Mouse (Mus musculus) brown adipose tissue, adult 24 weeks (tissue): ENCODE results near the gene Polr1a. TPM values are rescaled to one million over a fixed set of nuclear protein-coding genes. Genes with fewer than 3 reads are reported as not detected.
A peak's percentile ranks its signal among the peaks of the same experiment; 100 is the strongest.

Source experiments
- H3K27ac ChIP-seq: fragments of 200-500 bp; replicated peaks from 2 replicates; pipeline ENCODE4 v1.5.1; 2012; ENCODE audit warnings: low read depth, mild to moderate bottlenecking, low read length
- H3K4me1 ChIP-seq: fragments of 200-500 bp; 2 replicates; pipeline ENCODE4 v1.6.1; 2012; ENCODE audit warnings: low read length, mixed read lengths; ENCODE audit not compliant: control insufficient read depth, insufficient read depth, insufficient read length
- H3K4me3 ChIP-seq: fragments of 200-500 bp; 2 replicates; pipeline ENCODE4 v1.5.1; 2012; ENCODE audit warnings: low read depth, mild to moderate bottlenecking, low read length, moderate library complexity; ENCODE audit not compliant: insufficient read depth
- polyA plus RNA-seq: library from polyadenylated mRNA; stranded (reverse); fragments of >200 nt; gene quantifications from 2 replicates; pipeline ENCODE4 v1.2.4, GENCODE M21; 2012; ENCODE audit not compliant: missing spikeins, insufficient read depth, insufficient read length

Polr1a gene
- polyA plus RNA-seq, 1 experiment, result 12.6 TPM

DNA sequence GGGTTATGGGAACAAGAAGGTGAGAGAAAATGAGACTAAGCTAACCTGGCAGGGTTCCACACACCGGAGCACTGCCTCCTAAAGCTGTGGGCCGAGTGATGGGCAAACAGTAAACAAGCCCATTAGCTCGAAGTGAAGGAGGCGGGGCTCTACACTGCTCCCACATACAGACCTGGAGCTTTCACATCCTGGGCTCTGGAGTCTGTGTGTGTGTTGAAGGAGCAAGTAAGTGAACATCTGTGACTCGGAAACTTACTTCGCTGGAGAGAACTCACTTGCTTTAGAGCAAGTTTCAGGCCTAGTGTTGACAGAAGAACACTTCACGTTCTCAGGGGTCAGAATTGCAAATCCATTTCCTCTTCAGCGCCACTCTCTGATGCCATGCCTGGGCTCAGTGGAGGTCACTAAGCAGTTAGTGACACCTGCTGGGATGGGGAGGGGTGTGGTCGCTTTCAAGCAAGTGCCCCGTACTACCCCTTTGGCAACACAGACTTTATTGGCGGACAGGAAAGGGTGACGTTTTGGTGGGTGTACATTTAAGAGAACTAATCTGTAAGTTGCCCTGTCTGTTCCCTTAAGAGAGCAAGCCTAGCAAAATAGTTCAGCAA is 22.1 kb downstream of the Polr1a start:
- Histone ChIP-seq H3K4me3 (no peak overlapping the region), H3K27ac (no peak overlapping the region), H3K4me1 (peaks cover 6% of the 10 kb centered on the region; the same call in 1 of the 2 replicates)

DNA sequence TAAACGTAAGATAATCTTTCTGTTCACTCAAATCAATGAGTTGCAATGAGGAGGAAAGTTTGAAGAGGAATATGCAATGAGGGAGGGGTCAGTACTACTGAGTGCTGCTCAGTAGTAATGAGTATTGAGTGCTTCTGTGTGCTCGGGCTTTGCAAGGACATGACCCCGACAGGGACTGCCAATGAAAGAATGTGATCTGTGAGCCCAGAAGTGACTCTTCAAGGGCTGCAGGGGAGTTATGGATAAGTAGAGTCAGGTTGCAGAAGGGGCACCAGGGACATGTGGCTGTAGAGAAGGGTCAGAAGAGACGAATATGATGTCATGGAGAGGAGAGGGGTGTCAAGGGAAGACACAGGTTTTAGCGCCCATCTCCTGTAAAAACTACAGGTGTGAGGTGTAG is 23.5 kb downstream of the Polr1a start:
- no peak overlapping the region for H3K27ac ChIP-seq
- H3K4me3 ChIP-seq, result no peak overlapping the region
- H3K4me1 ChIP-seq, result peaks cover 6% of the 10 kb centered on the region; the same call in 1 of the 2 replicates

DNA sequence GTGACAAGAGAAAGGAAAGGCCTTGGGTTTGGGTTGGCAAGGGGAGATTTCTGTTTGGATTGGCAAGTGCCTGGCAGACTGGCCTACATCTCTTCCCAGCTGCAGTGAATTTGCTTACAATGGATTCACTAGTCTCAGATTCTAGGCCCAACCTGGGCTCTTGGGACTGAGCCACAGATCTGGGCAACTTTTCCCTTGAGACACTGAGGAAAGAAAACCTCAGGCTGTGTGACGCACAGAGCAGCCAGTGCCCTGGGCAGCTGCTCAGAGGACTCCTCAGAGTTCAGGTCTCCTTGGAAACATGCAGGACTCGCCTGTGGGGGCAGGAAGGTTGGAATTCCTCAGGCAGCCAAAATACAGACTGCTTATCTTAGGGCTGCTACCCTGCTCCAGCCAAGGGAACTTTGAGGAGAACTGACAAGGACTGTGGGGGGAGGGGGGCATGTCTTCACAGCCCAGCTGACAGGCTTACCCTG is 25.3 kb downstream of the Polr1a start:
- H3K4me3 ChIP-seq, result no peak overlapping the region
- H3K27ac ChIP-seq, result peak overlapping the region; percentile 19; the same call in 1 of the 2 replicates
- peaks cover 6% of the 10 kb centered on the region; the same call in 1 of the 2 replicates for H3K4me1 ChIP-seq

DNA sequence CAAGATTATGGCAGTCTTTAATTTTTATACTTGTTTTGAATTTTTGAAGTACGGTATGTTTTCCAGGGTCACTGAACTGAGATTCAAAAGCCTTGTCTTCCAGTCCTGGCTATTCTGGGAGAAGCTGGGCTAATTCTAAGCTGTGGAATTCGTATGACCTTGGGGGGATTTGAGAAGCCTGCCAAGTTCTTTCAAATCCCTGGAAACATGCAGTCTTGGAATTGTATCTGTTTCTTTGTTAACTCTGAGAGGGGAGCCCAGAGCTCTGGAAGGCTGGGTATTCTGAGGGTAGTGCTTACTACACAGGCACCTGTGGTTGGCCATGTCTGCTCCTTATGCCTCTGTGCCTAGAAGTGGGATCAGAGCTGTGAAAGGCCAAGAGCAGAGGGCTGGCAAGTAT is 26.9 kb downstream of the Polr1a start:
- Histone ChIP-seq H3K4me1 (no peaks in the 10 kb centered on the region), H3K27ac (no peak overlapping the region), H3K4me3 (no peak overlapping the region)

DNA sequence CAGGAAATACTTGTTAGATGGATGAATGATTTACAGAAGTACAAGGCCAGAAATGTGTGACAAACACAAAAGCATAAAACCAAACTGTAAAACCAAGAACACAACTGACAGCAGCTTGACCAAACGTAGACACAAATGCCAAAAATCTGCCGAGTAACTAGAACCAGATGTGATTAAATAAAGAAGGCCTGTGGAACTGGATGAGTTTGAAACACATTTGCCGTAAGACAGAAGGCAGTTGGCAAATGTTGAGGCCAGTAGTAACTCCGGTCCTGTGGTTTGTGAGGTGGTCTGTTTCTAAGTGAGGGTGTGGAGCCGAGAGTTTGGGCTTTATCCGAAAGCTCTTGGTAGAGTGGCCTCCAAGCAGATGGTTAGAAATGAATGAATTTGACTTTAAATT is 32.1 kb downstream of the Polr1a start:
- Histone ChIP-seq H3K4me3 (no peak overlapping the region), H3K4me1 (no peaks in the 10 kb centered on the region), H3K27ac (no peak overlapping the region)

DNA sequence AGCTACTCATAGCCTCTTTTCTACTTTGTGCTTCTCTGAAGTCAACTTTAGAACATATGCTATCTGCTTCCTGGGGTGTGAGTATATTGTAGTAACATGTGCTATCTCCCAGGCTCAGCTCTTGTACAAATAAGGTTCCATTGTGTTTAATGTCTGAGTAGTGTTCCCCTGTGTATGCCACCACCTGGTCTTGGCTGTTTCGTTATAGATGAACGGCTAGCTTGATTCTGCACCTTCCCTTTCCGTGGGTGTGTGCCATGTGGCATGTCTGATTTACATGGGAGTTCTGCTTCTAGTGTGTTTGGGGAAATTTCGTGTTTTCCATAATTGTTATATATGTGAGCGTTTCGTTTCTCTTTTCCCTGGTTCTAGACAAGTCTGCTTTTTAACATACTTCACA is 36.2 kb downstream of the Polr1a start:
- Histone ChIP-seq H3K4me1 (peaks cover 14% of the 10 kb centered on the region), H3K27ac (no peak overlapping the region), H3K4me3 (no peak overlapping the region)

DNA sequence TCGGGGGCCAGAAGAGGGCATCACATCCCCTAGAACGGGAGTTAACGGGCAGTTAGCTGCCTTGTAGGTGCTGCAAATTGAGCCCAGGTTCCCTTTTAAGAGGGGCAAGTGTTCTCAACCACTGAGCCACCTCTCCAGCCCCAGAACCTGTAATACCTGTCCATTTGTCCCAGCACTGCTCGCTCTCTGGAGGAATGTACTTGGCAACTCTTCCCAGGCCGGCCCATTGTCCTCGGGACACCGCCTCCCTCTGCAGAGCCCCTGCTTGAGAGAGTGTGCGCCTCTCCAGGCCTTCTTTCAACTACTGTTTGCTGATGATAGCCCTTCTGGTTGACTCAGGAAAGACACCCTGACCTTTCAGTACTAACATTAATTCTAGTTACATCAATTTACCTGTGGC is 37.3 kb downstream of the Polr1a start:
- Histone ChIP-seq H3K4me1 (peaks cover 20% of the 10 kb centered on the region), H3K4me3 (no peak overlapping the region), H3K27ac (no peak overlapping the region)

DNA sequence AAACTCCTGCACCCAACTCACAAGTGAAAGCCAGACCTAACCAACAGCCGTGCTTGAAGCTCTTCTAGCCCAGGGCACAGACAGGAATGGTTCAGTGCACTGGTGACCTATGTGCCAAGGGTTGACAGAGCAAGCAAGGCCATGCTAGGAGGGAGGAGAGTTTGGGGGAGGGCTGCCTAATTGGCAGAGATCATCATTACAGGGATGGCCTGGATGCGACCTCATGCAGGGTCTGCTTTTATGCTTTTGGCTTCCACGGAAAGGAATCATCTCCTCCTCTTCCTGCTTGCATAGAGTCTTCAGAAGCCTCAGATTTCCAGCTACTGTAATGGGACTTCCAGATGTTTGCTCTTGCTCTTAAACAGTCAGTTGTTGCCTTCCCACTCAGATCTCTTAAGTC is 40.9 kb downstream of the Polr1a start:
- Histone ChIP-seq H3K27ac (0 out of 2 replicates have a peak overlapping the region, but pooled peaks have one; percentile 40), H3K4me1 (peaks cover 28% of the 10 kb centered on the region), H3K4me3 (no peak overlapping the region)

DNA sequence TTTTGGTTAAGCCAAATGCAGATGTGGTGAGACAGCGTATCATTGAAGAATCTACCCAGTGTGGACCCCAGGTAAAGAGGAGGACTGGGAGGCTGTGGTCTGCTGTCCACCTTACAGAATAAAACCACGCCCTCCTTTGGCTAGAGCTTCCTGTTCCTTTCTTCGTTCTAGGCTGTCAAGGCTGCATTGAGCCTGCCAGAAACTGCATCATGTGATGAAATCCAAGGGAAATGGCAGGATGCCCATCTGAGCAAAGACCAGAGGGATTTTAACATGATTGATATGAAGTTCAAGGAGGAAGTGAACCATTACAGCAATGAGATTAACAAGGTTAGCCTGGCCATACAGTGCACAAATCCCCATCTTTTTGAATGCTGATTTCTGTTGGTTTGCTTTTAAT is 41.7 kb downstream of the Polr1a start:
- Histone ChIP-seq H3K27ac (peak overlapping the region; percentile 47), H3K4me3 (no peak overlapping the region), H3K4me1 (peaks cover 28% of the 10 kb centered on the region)

DNA sequence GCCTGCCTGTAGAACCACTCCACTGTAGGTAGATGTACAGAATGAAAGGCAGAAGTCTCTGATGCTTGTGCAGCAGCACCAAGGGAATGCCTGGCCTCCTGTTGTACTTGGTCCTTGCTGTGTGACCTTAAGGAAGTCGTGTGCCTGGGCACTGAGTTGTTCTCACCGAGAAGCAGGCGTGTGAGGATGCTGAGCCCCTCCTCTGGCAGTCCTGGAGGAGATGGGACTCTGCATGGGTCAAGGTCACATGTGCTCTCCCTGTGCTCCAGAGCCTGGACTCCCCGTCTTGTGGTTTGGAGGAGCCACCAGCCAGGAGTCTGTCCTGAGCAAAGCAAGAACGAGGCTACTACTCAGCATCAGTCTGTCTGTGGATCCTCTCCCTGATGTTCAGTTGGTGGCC is 42.3 kb downstream of the Polr1a start:
- no peak overlapping the region for H3K4me3 ChIP-seq
- peak overlapping the region; percentile 47 for H3K27ac ChIP-seq
- peaks cover 28% of the 10 kb centered on the region for H3K4me1 ChIP-seq

DNA sequence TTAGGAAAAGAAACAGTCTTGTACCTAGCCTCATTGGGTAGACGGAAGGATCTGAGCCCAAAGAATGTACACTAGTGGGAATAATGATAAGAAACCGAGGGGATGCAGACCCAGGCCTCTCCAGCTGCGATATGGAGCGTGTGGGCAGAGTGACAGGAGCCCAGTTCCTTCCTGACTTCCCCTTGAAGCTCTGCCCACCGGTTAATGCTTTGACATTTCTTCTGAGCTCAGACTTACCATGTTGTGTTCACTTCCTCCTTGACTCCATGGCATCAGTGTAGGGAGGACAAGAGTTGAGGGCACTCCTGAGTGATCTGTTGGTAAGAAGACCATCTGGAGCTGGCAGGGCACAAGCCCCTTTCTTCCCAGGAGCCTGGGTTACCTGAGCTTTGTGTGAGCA is 53.3 kb downstream of the Polr1a start:
- no peaks in the 10 kb centered on the region for H3K4me1 ChIP-seq
- H3K27ac ChIP-seq, result no peak overlapping the region
- H3K4me3 ChIP-seq, result no peak overlapping the region

DNA sequence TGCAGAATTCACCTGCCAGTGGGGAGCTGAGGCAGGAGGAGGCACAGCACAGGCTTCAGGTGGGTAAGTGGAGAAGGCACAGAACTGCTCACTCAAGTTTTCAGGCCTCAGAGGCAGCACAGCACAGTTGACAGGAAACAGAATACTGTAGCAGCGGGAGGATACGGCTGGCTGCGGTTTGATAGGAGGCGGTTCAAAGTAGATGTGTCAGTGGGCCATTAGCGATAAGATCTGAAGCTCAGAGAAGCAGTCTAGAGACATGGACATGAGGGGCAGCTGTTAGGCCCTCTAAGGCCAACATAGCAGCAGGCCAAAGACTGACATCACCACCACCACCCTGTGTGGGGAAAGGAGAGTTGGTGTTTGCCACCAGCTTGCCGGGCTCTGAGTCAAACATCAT is 53.9 kb downstream of the Polr1a start:
- Histone ChIP-seq H3K4me3 (no peak overlapping the region), H3K27ac (no peak overlapping the region), H3K4me1 (no peaks in the 10 kb centered on the region)

DNA sequence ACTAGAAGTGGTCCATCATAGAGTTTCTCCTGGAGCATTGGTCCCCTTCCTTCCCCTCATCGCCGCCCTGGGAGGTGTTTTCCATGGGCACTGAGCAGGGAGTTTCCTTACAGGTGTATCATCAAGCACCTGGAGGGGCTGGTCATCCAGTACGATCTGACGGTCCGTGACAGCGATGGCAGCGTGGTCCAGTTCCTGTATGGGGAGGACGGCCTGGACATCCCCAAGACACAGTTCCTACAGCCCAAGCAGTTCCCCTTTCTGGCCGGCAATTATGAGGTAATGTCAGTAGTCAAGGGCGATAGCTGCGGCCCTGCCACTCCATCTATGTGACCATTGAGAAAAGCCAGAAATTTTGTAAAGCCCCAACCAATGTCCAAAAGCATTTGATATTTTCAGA is 54.7 kb downstream of the Polr1a start:
- H3K4me3 ChIP-seq, result no peak overlapping the region

DNA sequence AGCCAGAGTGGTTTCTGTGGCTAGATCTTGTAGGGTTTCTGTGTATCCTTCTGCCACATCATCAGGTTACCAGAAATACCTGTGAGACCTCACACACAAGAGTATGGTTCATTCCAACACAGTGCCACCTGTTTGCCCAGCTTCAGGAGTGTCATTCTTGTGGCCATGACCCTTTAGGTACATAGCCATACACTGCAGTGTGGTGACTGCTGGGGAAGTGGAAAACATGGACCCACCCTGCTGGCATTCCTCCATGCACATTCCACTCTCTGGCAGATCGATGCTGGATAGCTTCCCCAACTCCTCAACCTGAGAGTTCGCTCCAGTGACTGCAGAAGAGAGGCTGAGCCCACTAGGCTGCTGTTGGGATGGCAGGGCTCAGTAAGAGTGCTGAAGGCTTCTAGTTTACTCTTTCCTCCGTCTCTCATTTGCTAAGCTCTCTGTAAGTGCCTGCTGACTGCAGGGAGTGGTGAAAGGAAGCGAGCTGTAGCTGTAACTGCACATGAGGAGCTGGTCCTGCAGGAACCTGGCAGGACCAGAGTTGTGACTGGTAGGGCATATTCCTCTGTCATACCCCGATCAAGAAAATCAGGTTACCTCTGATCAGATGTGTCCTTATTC is 57.9 kb downstream of the Polr1a start:
- H3K4me1 ChIP-seq, result no peaks in the 10 kb centered on the region
- no peak overlapping the region for H3K27ac ChIP-seq
- H3K4me3 ChIP-seq, result no peak overlapping the region

More for the DNA sequence above, 54.7 kb downstream of the Polr1a start:
- no peaks in the 10 kb centered on the region for H3K4me1 ChIP-seq
- no peak overlapping the region for H3K27ac ChIP-seq

DNA sequence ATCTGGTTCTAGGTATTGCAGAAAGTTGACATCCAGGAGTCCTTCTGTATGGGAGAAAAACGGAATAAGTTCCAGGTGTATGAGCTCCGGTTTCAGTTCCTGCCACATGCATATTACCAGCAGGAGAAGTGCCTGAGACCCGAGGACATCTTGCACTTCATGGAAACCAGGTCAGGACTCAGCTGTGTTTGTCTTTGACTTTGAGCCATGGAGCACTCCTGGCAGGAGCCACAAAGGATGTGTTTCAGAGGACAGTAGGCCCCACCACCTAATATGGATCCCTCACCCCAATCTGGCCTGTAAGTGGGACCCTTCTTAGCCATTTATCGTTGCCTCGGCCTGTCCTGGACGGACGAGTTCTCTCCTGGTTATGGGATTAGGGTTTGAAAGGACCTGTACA is 59.0 kb downstream of the Polr1a start:
- H3K4me1 ChIP-seq, result no peaks in the 10 kb centered on the region
- H3K27ac ChIP-seq, result no peak overlapping the region
- no peak overlapping the region for H3K4me3 ChIP-seq

DNA sequence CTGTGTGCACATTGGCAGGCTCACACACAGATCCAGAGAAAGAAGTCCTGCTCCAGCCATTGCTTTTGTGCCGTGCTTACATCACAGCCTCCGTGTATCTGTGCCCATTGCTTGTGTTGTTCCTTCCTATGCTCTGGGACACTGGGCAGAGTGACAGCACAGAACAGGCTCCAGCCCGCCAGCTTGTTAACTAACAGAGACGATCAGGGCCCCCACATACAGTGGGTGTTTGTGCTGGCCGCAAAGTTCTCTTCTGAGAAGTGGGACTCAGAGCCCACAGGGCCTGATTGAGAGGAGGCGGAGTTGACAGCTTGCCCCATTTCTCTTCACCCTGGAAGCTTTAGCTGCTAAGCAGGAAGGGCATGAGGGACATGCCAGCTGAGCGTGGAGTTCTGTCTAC is 60.6 kb downstream of the Polr1a start:
- Histone ChIP-seq H3K4me1 (no peaks in the 10 kb centered on the region), H3K4me3 (no peak overlapping the region), H3K27ac (no peak overlapping the region)
